Mouse (Mus musculus): ENCODE results near the gene Klk4. TPM values are rescaled to one million over a fixed set of nuclear protein-coding genes. Genes with fewer than 3 reads are reported as not detected.

Gene Klk4
- polyA plus RNA-seq, 1 experiment from 2014 or later = not detected

DNA sequence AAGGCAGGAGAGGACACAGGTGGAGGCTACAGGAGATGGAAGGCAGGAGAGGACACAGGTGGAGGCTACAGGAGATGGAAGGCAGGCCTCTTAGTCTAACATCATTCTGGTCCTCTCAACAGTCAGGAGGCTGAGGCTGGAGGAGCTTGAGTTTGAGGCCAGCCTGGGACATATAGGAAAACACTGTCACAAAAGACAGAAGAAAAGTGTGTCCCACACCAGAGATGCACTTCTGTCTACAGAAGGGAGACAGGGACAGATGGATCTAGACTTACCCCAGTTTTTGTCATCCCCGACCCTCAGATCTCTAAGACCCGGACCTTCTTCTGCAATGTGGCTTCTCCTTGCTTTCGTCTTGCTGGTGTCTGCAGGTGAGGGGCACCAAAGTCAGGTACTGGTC is 52.5 kb downstream of the Klk4 start, which contains the start of gene Klk15:
Gene Klk15 (plus strand): TSS at position 301 of the 400 bp plus-strand sequence.
- Histone ChIP-seq H3K36me3 (ENCODE audit: inconsistent target) (no peaks in the 10 kb centered on the region), H3K79me2 (ENCODE audit: inconsistent target) (no peaks in the 10 kb centered on the region), H3K4me3 (ENCODE audit: inconsistent target) (no peak within 1 kb of the TSS), H3K27ac (no peak within 1 kb of the TSS)
- WGBS (ENCODE audit: missing documents) = 100% methylated on average over 3 of the region's 3 CpGs

DNA sequence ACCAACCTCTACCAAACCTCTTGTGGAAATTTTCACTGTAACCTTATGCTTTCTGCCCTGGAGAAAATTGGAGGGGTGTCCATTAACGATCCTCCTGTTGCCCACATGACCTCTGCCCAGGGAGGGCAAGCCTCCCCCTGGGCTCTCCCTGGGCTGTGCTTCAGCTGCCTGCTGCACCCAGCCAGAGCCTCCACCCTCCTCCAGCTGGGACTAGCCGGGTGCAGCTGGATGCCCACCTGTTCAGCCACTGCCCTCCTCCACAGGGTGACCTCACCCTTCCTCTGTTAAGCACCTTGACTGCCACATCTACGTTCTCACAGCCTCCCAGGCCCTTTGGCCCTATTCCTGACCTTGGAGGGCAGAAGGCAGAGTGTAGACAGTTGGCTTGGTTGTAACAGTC is 53.8 kb downstream of the Klk4 start:
- Histone ChIP-seq H3K79me2 (ENCODE audit: inconsistent target) (no peaks in the 10 kb centered on the region), H3K36me3 (ENCODE audit: inconsistent target) (no peaks in the 10 kb centered on the region), H3K4me3 (ENCODE audit: inconsistent target) (no peak overlapping the region), H3K27ac (no peak overlapping the region)
- WGBS (ENCODE audit: missing documents) = 76% methylated on average over 3 of the region's 3 CpGs

Other genes starting within 250 kb of the Klk4 start
- gene Ceacam18, start 246.5 kb upstream of the Klk4 start, polyA plus RNA-seq (2018) = not detected in 3 replicates
- gene Siglece, start 221.0 kb upstream of the Klk4 start, polyA plus RNA-seq (2018) = 0.73 to 2.4 TPM (median 0.83 TPM) in 3 replicates
- 2.6 to 6.7 TPM (median 4.7 TPM) in 3 replicates for gene Ctu1, start 209.1 kb upstream of the Klk4 start, polyA plus RNA-seq (2018)
- gene Klk14, start 190.7 kb upstream of the Klk4 start, polyA plus RNA-seq (2018) = not detected in 3 replicates
- not detected in 3 replicates for gene Klk13, start 168.6 kb upstream of the Klk4 start, polyA plus RNA-seq (2018)
- not detected in 3 replicates for gene Klk12, start 112.3 kb upstream of the Klk4 start, polyA plus RNA-seq (2018)
- not detected in 3 replicates for gene Klk11, start 106.6 kb upstream of the Klk4 start, polyA plus RNA-seq (2018)
- not detected in 3 replicates for gene Klk10, start 100.1 kb upstream of the Klk4 start, polyA plus RNA-seq (2018)
- not detected in 3 replicates for gene Klk9, start 89.3 kb upstream of the Klk4 start, polyA plus RNA-seq (2018)
- not detected in 3 replicates for gene Klk8, start 83.6 kb upstream of the Klk4 start, polyA plus RNA-seq (2018)
- gene Klk7, start 69.9 kb upstream of the Klk4 start, polyA plus RNA-seq (2018) = not detected in 3 replicates
- gene Klk6, start 56.7 kb upstream of the Klk4 start, polyA plus RNA-seq (2018) = not detected in 3 replicates
- not detected in 3 replicates for gene Klk5, start 39.2 kb upstream of the Klk4 start, polyA plus RNA-seq (2018)
- gene Klk15, start 52.6 kb downstream of the Klk4 start, polyA plus RNA-seq (2018) = not detected in 3 replicates
- gene Klk1b8, start 69.5 kb downstream of the Klk4 start, polyA plus RNA-seq (2018) = not detected in 3 replicates
- 0.91 to 5.8 TPM (median 2.6 TPM) in 3 replicates for gene Klk1b1, start 85.6 kb downstream of the Klk4 start, polyA plus RNA-seq (2018)
- 0.40 TPM in 1 of 3 replicates, not detected in the others for gene Klk1b9, start 94.9 kb downstream of the Klk4 start, polyA plus RNA-seq (2018)
- 8.0 to 74.1 TPM (median 17.4 TPM) in 3 replicates for gene Klk1b11, start 114.7 kb downstream of the Klk4 start, polyA plus RNA-seq (2018)
- not detected in 3 replicates for gene Klk1b26, start 131.0 kb downstream of the Klk4 start, polyA plus RNA-seq (2018)
- gene Klk1b27, start 171.1 kb downstream of the Klk4 start, polyA plus RNA-seq (2018) = 0.66 to 0.87 TPM in 2 of 3 replicates, not detected in the other
- gene Klk1b21, start 221.2 kb downstream of the Klk4 start, polyA plus RNA-seq (2018) = not detected in 3 replicates
- gene Klk1b22, start 231.5 kb downstream of the Klk4 start, polyA plus RNA-seq (2018) = not detected in 3 replicates

Data from macrophage (primary cell).